Mouse (Mus musculus) forebrain, embryonic 15.5 days (tissue): ENCODE results near the gene Tor1b. TPM values are rescaled to one million over a fixed set of nuclear protein-coding genes. Genes with fewer than 3 reads are reported as not detected.

Experiments used
- ATAC-seq: fragments of 200-750 bp; cut with Nextera tagmentation; replicated peaks from 2 replicates; pipeline ENCODE4 v1.8.0; 2017; ENCODE audit warnings: mild to moderate bottlenecking, moderate TSS enrichment, moderate library complexity
- H3K27ac ChIP-seq: fragments of 300-500 bp; sonication (generic); replicated peaks from 2 replicates; pipeline ENCODE4 v1.5.1; 2015; ENCODE audit warnings: mild to moderate bottlenecking, inconsistent platforms
- H3K27me3 ChIP-seq: fragments of 300-500 bp; sonication (generic); 2 replicates; pipeline ENCODE4 v1.6.1; 2015; ENCODE audit warnings: inconsistent platforms
- H3K36me3 ChIP-seq: fragments of 300-500 bp; sonication (generic); 2 replicates; pipeline ENCODE4 v1.6.1; 2015; ENCODE audit warnings: mild to moderate bottlenecking, inconsistent platforms
- H3K4me1 ChIP-seq: fragments of 300-500 bp; sonication (generic); 2 replicates; pipeline ENCODE4 v1.6.1; 2015; ENCODE audit warnings: inconsistent platforms
- H3K4me2 ChIP-seq: fragments of 300-500 bp; sonication (generic); replicated peaks from 2 replicates; pipeline ENCODE4 v1.6.1; 2015; ENCODE audit warnings: mild to moderate bottlenecking, inconsistent platforms
- H3K4me3 ChIP-seq: fragments of 300-500 bp; sonication (generic); 2 replicates; pipeline ENCODE4 v1.5.1; 2015; ENCODE audit warnings: mild to moderate bottlenecking, inconsistent platforms
- H3K9ac ChIP-seq: fragments of 300-500 bp; sonication (generic); replicated peaks from 2 replicates; pipeline ENCODE4 v1.6.1; 2015; ENCODE audit warnings: mild to moderate bottlenecking, inconsistent platforms
- H3K9me3 ChIP-seq: fragments of 300-500 bp; sonication (generic); 2 replicates; pipeline ENCODE4 v1.6.1; 2016; ENCODE audit warnings: inconsistent platforms
- WGBS: fragments of 180-500 bp; shearing (Covaris S2); methylation state at CpG from one replicate; pipeline ENCODE4 v1.1.7; 2015; ENCODE audit warnings: mixed read lengths; 5-methylcytosine and 5-hydroxymethylcytosine counted together
- polyA plus RNA-seq: library from polyadenylated mRNA; unstranded; fragments of >200 nt; fragmentation: Nextera tagmentation; extraction: Ambion mirVana; gene quantifications from 2 replicates; pipeline ENCODE4 v1.2.1, GENCODE M21; 2015

Gene Tor1b
- polyA plus RNA-seq, 1 experiment from 2014 or later = 23.7 TPM

DNA sequence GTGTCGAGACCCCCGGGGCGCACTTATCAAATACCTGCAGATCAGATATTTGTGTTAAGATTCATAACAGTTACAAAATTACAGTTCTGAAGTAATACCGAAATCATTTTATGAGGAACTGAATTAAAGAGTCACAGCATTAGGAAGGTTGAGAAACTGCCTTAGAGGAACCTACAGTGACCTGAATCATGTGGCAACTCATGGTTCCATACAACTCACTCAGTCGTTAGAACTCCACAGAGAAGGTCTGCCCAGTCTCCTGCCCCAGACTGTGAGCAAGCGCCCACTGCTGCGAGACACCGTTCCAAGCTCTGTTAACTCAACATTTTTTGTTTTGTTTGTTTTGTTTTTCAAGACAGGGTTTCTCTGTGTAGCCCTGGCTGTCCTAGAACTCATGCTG is 12.9 kb downstream of the Tor1b start:
- peaks cover 22% of the 10 kb centered on the region for H3K4me1 ChIP-seq
- H3K27ac ChIP-seq = no peak overlapping the region
- H3K9me3 ChIP-seq = no peaks in the 10 kb centered on the region
- H3K4me3 ChIP-seq = no peak overlapping the region
- H3K27me3 ChIP-seq = no peaks in the 10 kb centered on the region
- peaks cover 44% of the 10 kb centered on the region for H3K36me3 ChIP-seq
- H3K9ac ChIP-seq = no peak overlapping the region
- 95% methylated on average over 8 of the region's 8 CpGs for WGBS
- ATAC-seq = no peak
- no peak overlapping the region for H3K4me2 ChIP-seq

GRCm38 (mm10) chr2:30966826-30967225 is 14.1 kb downstream of the Tor1b start:
- 26% methylated on average over 16 of the region's 16 CpGs for WGBS

DNA sequence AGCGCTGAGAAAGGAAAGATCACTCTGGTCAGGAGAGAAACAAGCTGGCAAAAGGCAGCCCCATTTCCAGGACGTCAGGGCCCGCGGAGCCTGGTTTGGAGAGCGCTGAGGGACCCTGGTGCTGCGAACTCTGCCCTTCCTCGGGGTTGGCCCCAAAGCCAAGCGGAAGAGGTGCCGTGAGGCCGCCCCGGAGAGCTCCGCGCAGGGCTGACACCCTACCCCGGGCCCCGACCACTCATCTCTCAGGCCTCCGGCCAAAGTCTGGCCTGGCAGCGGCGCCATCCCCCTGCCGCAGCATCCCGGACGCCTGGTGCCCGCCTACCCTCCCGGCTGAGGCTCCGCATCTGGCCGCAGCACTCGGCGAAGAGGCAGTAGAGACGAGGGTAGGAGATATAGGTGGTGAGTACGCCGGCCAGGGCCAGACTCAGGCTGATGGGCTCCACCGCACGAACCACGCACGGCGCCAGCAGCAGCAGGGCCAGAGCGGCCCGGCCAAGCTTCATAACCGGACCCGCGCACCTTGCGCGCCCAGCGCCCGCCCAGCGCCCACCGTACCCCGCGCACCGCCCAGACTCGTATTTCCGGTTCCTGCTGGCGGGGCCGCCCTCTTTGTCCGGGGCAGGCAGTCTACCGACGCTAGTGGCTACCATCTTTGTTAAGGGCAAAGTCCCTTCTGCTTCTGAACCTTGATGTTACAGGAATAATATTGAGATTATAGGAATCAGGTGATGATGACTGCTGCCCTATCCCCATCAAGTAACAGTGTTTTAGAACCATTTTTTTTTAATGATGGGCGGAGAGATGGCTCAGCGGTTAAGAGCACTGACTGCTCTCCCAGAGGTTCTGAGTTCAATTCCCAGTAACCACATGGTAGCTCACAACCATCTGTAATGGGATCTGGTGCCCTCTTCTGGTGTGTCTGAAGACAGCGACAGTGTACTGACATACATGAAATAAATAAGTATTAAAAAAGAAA is 14.9 kb downstream of the Tor1b start, which contains the start of gene Tor1a:
Gene Tor1a (minus strand): TSS at position 582 of the 976 bp plus-strand sequence.
- peaks cover 22% of the 10 kb centered on the region for H3K4me1 ChIP-seq
- no peaks in the 10 kb centered on the region for H3K27me3 ChIP-seq
- ATAC-seq = peak; percentile 97
- H3K4me2 ChIP-seq = peak within 1 kb of the TSS; percentile 75
- peak within 1 kb of the TSS; percentile 94 for H3K9ac ChIP-seq
- 2% methylated on average over 59 of the region's 59 CpGs for WGBS
- H3K36me3 ChIP-seq = peaks cover 31% of the 10 kb centered on the region
- H3K27ac ChIP-seq = peak within 1 kb of the TSS; percentile 80
- no peaks in the 10 kb centered on the region for H3K9me3 ChIP-seq
- peak within 1 kb of the TSS; percentile 96 for H3K4me3 ChIP-seq

More at GRCm38 (mm10) chr2:30966826-30967225, 14.1 kb downstream of the Tor1b start:
- no peak for ATAC-seq
- Histone ChIP-seq H3K27ac (no peak overlapping the region), H3K4me1 (peaks cover 22% of the 10 kb centered on the region), H3K27me3 (no peaks in the 10 kb centered on the region), H3K36me3 (peaks cover 34% of the 10 kb centered on the region), H3K4me3 (peak overlapping the region; percentile 96), H3K9ac (peak overlapping the region; percentile 94), H3K9me3 (no peaks in the 10 kb centered on the region), H3K4me2 (peak overlapping the region; percentile 75)

GRCm38 (mm10) chr2:30981790-30982513 is 29.2 kb downstream of the Tor1b start, which contains the start of the genes BC005624 and Usp20:
Gene BC005624 (minus strand): TSS chr2:30982201.
Gene Usp20 (plus strand): TSS chr2:30982279.
- Histone ChIP-seq H3K9ac (peak within 1 kb of the TSS; percentile 79), H3K9me3 (no peaks in the 10 kb centered on the region), H3K4me2 (peak within 1 kb of the TSS; percentile 81), H3K4me3 (peak within 1 kb of the TSS; percentile 62), H3K27me3 (no peaks in the 10 kb centered on the region), H3K4me1 (peaks cover 27% of the 10 kb centered on the region), H3K27ac (peak within 1 kb of the TSS; percentile 74), H3K36me3 (peaks cover 21% of the 10 kb centered on the region)
- WGBS = under 1% methylated on average over 66 of the region's 66 CpGs
- ATAC-seq = peak; percentile 99

DNA sequence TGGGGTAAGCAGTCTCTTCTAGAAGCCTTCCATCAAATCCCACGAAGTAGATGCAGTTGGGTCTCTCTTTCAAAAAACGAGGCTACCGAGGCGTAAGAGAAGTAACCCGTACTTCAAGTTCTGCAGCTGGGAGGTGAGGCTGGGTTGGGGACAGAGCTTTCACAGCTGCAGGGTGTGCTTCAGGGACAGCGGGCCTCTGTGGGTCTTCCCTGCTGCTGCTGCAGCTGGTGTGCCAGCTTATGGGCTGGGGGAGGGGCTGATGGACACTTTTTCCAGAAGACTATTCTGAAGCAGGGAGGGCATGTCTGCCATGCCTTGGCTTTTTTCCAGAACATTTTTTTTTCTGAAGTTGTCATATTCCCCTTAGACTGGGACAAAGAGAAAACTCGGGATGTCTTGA is 30.3 kb downstream of the Tor1b start:
- Histone ChIP-seq H3K9ac (peak overlapping the region; percentile 79), H3K27ac (no peak overlapping the region)

GRCm38 (mm10) chr2:30985111-30986020 is 32.6 kb downstream of the Tor1b start:
- Histone ChIP-seq H3K9me3 (no peaks in the 10 kb centered on the region), H3K27ac (no peak overlapping the region), H3K9ac (no peak overlapping the region), H3K4me2 (no peak overlapping the region), H3K36me3 (no peaks in the 10 kb centered on the region), H3K27me3 (no peaks in the 10 kb centered on the region), H3K4me1 (peaks cover 27% of the 10 kb centered on the region), H3K4me3 (no peak overlapping the region)
- ATAC-seq = no peak
- 30% methylated on average over 17 of the region's 17 CpGs for WGBS

More for the DNA sequence above, 30.3 kb downstream of the Tor1b start:
- peaks cover 14% of the 10 kb centered on the region; the same call in 1 of the 2 replicates for H3K36me3 ChIP-seq
- H3K9me3 ChIP-seq = no peaks in the 10 kb centered on the region
- ATAC-seq = no peak
- H3K27me3 ChIP-seq = no peaks in the 10 kb centered on the region
- H3K4me1 ChIP-seq = peaks cover 27% of the 10 kb centered on the region
- peak overlapping the region; percentile 81 for H3K4me2 ChIP-seq
- H3K4me3 ChIP-seq = peak overlapping the region; percentile 62
- 50% methylated on average over 7 of the region's 7 CpGs for WGBS

DNA sequence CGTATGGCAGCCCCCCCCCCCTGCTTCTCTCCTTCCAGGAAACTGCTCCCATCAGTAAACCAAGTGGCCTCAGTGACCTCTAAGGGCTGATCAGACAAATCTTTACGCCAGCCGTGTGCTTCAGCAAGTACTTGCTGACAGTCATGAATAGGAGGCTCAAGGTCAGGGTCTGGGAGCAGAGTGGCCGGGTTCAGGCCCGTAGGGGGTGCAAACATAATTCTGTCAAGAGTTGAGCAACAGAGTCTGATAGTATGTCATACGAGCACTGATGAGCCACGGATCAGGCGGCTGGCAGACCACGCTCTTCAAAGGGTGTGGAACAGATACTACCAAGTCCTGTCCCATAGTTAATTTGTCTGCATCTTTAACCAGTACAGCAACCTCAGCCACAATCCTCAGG is 37.5 kb downstream of the Tor1b start:
- 88% methylated on average over 9 of the region's 9 CpGs for WGBS
- no peaks in the 10 kb centered on the region for H3K27me3 ChIP-seq
- H3K27ac ChIP-seq = no peak overlapping the region
- H3K4me2 ChIP-seq = no peak overlapping the region
- no peaks in the 10 kb centered on the region for H3K9me3 ChIP-seq
- no peaks in the 10 kb centered on the region for H3K36me3 ChIP-seq
- no peak for ATAC-seq
- peaks cover 3% of the 10 kb centered on the region for H3K4me1 ChIP-seq
- H3K4me3 ChIP-seq = no peak overlapping the region
- H3K9ac ChIP-seq = no peak overlapping the region

GRCm38 (mm10) chr2:30994853-30995252 is 42.1 kb downstream of the Tor1b start:
- H3K4me1 ChIP-seq = no peaks in the 10 kb centered on the region
- no peak overlapping the region for H3K4me3 ChIP-seq
- H3K9ac ChIP-seq = no peak overlapping the region
- no peaks in the 10 kb centered on the region for H3K36me3 ChIP-seq
- no peaks in the 10 kb centered on the region for H3K27me3 ChIP-seq
- ATAC-seq = no peak
- no peaks in the 10 kb centered on the region for H3K9me3 ChIP-seq
- 95% methylated on average over 4 of the region's 4 CpGs for WGBS
- H3K27ac ChIP-seq = no peak overlapping the region
- no peak overlapping the region for H3K4me2 ChIP-seq

- Histone ChIP-seq H3K9ac (no peak overlapping the region), H3K27ac (no peak overlapping the region), H3K4me2 (no peak overlapping the region), H3K4me3 (no peak overlapping the region), H3K9me3 (no peaks in the 10 kb centered on the region), H3K27me3 (no peaks in the 10 kb centered on the region), H3K4me1 (no peaks in the 10 kb centered on the region), H3K36me3 (peaks cover 5% of the 10 kb centered on the region; the same call in 1 of the 2 replicates)
- 75% methylated on average over 11 of the region's 11 CpGs for WGBS
- no peak for ATAC-seq
Observed at GRCm38 (mm10) chr2:30995432-30995996, 42.8 kb downstream of the Tor1b start.

DNA sequence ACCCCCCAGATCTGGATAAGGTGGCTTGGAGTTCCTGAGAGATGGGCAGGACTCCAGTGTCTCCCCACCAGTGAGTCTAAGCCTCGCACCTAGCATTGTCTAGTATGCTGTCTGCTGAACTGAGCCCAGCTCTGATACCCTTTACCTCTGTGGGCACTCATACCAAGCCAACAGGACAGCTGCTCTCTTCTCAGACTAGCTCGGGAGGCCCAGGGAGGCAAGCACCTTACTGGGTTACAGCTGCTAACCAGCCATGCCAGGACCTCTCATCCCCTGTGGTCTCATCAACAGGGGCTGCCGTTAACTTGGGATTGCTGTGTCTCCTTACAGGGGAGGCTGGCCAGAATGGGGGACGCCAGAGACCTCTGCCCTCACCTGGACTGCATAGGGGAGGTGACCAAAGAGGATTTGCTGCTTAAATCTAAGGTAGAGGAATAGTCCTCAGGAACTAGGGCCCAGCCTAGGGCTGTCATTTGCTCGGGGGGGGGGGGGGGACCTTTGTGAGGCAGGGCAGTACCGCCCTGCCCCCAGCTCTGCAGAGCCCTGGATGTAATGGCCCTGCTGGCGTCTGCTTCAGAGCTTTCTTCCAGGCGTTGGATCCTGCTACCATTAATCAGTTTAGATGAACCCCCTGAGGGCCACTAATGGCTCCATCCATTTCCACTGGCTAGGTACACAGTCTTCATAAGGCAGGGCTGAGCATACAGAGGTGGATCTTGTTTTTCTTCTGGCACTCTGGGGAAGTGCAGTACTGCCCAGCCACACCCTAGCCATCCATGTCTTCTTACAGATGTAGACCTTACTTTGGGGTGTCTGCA is 45.9 kb downstream of the Tor1b start:
- H3K9me3 ChIP-seq = no peaks in the 10 kb centered on the region
- WGBS = 81% methylated on average over 8 of the region's 8 CpGs

More for the DNA sequence above, 45.9 kb downstream of the Tor1b start:
- H3K4me3 ChIP-seq = no peak overlapping the region
- H3K27me3 ChIP-seq = no peaks in the 10 kb centered on the region
- ATAC-seq = no peak
- no peak overlapping the region for H3K4me2 ChIP-seq
- no peak overlapping the region for H3K27ac ChIP-seq
- no peak overlapping the region for H3K9ac ChIP-seq
- H3K4me1 ChIP-seq = no peaks in the 10 kb centered on the region
- peaks cover 23% of the 10 kb centered on the region for H3K36me3 ChIP-seq
